Mouse (Mus musculus): ENCODE data around the gene Dbil5.

- TF ChIP-seq CTCF (IDR thresholded peaks at IDR 0.05; ENCODE audit: low read depth) = no peak
- no peak for TF ChIP-seq EP300 (IDR thresholded peaks at IDR 0.05; ENCODE audit: low read depth)
Measured at GRCm38 (mm10) chr11:76216681-76217389, 573 bp upstream of the Dbil5 start.
